Mouse (Mus musculus): ENCODE data around the gene Vps37c. TPM values are rescaled to one million over a fixed set of nuclear protein-coding genes. Genes with fewer than 3 reads are reported as not detected.

Vps37c gene
- total RNA-seq, 2 experiments from 2014 or later = 19.3 to 26.8 TPM

- DNase-seq (ENCODE audit: low spot score in 2 of 2) = no peak
These were observed 2.8 kb upstream of the Vps37c start for GRCm38 (mm10) chr19:10685727-10686126.

- DNase-seq (ENCODE audit: low spot score in 2 of 2) = peak in 1 of 2 experiments; percentile 20
These were observed 1.1 kb downstream of the Vps37c start for GRCm38 (mm10) chr19:10689470-10690166.

- peak in 1 of 2 experiments; percentile 24 for DNase-seq (ENCODE audit: low spot score in 2 of 2)
These were observed 1.8 kb downstream of the Vps37c start for GRCm38 (mm10) chr19:10690336-10690735.

- no peak for DNase-seq (ENCODE audit: low spot score in 2 of 2)
These were observed 2.6 kb downstream of the Vps37c start for GRCm38 (mm10) chr19:10691121-10691520.

DNA sequence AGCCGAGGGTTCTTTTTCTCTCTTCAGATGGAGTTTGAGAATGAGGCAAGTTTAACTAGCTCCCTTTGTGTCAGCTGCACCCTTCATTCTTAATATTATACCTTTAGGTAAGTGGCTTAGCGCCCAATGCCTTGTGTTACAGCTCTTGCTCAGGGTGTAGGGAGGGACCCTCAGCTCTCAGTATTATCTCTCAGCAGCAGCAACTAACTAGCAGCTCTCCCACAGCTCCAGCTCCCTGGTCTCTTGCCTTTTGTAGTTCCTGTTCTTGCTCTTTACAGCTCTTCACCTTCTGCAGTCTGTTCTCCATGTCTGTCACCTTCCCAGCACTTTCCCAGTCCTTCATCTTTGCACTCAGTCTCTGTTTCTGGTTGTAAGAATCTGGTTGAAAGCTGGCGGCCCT is 3.1 kb downstream of the Vps37c start:
- DNase-seq (ENCODE audit: low spot score in 2 of 2) = no peak

GRCm38 (mm10) chr19:10692361-10692760 is 3.8 kb downstream of the Vps37c start:
- DNase-seq (ENCODE audit: low spot score in 2 of 2) = no peak

GRCm38 (mm10) chr19:10693926-10694682 is 5.6 kb downstream of the Vps37c start:
- no peak for DNase-seq (ENCODE audit: low spot score in 2 of 2)

- DNase-seq (ENCODE audit: low spot score in 2 of 2) = no peak
These were observed 7.3 kb downstream of the Vps37c start for GRCm38 (mm10) chr19:10695801-10696200.

GRCm38 (mm10) chr19:10698131-10698991 is 9.8 kb downstream of the Vps37c start:
- DNase-seq (ENCODE audit: low spot score in 2 of 2) = no peak

DNA sequence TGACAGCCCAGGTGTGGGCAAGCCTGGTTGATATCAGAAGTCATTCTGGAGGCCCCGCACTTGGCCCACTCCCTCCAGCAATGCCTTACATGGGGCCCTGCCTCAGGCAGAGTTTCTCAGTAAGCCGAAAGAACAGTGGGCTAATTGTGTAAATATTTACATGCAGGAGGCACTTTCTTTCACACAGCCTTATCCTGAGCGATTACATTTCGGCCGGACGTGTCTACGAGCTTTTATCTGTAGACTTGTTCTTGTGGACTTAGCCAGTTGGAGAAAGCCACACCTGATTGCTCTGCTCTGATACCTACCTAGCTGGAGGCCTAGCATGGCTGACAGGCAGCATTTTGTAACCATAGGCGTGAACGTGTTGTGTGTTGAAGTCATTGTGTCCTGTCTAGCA is 11.3 kb downstream of the Vps37c start:
- no peak for DNase-seq (ENCODE audit: low spot score in 2 of 2)

DNA sequence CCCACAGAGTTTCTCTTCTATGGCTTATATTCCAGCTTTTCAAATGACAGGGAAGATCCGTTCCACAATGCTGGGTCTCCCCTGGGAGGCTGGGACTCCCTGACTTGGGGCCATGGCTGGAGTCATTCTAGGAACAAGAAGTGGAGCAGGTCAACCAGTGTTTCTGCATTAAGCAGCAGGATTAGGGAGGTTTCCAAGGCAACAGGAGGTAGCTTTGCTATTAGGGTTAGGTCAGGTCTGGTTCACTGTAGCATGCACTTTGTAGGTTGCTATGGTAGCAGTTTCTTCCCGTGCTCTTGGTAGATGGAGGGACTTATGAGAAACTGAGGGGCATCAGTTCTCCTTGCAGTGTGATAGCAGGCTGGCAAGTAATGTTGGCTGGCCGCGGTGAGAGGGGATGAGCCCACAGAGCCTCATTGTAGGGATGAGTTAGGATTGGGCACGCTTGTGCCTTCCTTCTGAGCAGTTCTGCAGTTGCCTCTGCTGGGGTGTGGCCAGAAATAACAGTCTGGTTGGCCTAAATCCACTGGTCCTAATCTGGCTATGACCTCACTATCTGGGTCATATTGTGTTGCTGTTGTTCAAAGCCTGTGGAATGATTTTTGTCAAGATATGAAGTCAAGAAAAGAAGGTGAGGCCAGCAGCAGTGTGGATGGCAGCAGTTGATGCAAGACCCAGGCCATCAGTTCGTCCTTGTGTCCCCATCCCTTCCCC is 12.6 kb downstream of the Vps37c start:
- no peak for DNase-seq (ENCODE audit: low spot score in 2 of 2)

DNA sequence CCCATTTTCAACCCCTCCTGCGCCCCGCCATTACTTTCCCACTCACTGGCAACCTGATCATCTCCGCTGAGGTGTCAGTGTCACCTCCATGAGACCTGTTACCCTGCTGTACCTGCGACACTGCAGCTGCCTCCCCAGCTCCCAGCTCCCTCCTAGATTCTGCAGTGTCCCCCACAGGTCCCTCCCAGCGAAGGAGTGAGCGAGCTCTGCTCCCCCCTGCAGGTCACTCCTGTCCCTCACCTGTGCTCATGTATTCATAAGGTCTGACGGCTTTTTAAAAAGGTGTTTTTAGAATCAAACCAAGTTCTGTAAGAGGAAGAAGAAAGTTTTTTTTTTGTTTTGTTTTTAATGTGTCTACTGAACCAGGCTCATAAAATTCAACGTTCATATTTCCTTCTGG is 13.6 kb downstream of the Vps37c start:
- no peak for DNase-seq (ENCODE audit: low spot score in 2 of 2)

- no peak for DNase-seq (ENCODE audit: low spot score in 2 of 2)
These were observed 14.9 kb downstream of the Vps37c start for GRCm38 (mm10) chr19:10703470-10703869.

DNA sequence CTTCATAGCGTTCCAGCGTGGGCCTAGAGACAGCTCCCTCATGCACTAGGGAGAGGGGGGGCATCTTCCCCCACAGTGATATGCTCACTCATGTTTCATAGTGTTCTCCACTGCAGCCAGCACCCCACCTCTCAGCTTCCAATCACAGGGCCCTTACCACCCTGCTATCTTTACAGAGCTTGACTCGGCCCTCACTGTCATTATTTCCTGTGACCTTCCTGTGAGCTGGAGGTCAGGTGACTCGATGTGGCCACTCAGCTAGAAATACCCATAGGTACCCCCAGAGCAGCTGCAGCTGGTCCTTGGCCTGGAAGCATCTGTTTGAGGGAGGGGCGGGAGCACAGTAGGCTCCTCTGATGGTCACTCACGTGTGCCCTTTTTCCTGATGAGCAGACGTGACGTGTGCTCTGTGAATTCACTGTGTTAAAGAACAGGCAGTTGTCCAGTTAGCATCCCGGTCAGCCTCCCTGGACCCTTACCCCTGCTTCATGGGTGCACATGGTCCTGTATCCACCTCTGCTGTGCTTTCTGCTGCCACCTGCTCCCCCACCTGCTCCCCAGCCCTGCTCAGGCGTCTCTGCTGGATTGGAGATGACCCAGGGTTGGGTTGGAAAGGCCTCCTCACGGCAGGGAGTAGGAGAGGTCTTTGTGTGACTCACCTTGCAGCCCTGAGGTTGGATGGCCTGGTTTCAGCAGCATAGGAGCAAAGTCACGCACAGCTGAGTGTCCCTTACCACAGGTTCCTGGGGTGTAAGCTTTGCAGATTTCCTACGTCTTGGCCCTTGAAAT is 18.7 kb downstream of the Vps37c start:
- no peak for DNase-seq (ENCODE audit: low spot score in 2 of 2)

DNA sequence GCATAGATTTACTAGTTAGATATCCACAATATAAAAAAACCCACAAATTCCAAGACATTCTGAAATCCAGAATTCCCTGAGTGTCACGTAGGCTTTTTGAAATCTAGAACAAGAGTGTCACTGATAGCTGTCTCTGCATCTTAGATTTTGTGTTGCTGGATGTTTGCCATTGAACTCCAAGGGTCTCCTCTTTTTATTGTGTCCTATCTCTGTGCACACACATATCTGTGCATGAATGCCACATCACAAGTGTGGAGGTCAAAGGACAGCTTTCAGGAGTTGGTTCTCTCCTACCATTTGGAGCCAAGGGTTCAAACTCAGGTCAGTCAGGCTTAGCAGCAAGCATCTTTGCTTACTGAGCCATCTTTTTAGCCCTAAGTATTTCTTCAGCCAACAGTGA is 19.3 kb downstream of the Vps37c start:
- DNase-seq (ENCODE audit: low spot score in 2 of 2) = no peak

- peak in 1 of 2 experiments; percentile 13 for DNase-seq (ENCODE audit: low spot score in 2 of 2)
These were observed 20.4 kb downstream of the Vps37c start for GRCm38 (mm10) chr19:10708900-10709299.

GRCm38 (mm10) chr19:10709360-10710087 is 21.0 kb downstream of the Vps37c start:
- peak; percentile 93 to 95 for DNase-seq (ENCODE audit: low spot score in 2 of 2)

GRCm38 (mm10) chr19:10710088-10710511 is 21.6 kb downstream of the Vps37c start:
- DNase-seq (ENCODE audit: low spot score in 2 of 2) = peak; percentile 31 to 66

DNA sequence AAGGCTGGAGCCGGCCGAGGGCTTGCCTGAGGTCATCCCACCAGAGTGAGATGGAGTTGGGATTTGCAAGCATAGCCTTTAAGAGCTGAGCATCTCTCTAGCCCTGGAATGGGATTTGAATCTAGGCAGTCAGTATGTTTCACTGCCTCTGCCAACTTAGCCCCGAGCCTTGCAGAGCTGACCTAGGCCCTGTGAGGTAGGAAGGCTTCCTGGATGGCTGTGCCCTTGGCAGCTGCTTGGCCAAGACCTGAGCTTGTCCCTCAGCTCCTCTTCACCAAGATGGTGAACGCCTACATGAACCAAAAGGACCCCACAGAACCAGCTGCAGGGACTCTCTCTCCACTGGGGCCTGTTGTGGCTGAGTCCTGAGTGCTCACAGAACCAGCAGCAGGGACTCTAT is 22.2 kb downstream of the Vps37c start:
- DNase-seq (ENCODE audit: low spot score in 2 of 2) = no peak
